Mouse (Mus musculus) liver, postnatal 0 days (tissue): ENCODE results near the gene A930018P22Rik.

ENCODE experiments used
- CTCF ChIP-seq: sonication (generic); IDR thresholded peaks from 2 replicates; pipeline ENCODE4 v1.5.1; 2016; ENCODE audit warnings: antibody characterized with exemption, low read depth
- EP300 ChIP-seq: IDR thresholded peaks from 2 replicates; pipeline ENCODE4 v1.6.1; 2016; ENCODE audit warnings: antibody characterized with exemption, low read depth, mild to moderate bottlenecking

GRCm38 (mm10) chr2:104168186-104168896, 45.8 kb downstream of the A930018P22Rik start:
- TF ChIP-seq EP300 (no peak), CTCF (no peak)
